Mouse (Mus musculus) neural tube, embryonic 15.5 days (tissue): ENCODE data around the gene Mycbp. TPM values are rescaled to one million over a fixed set of nuclear protein-coding genes. Genes with fewer than 3 reads are reported as not detected.

Experiments used
- ATAC-seq: fragments of 200-750 bp; cut with Nextera tagmentation; 2 replicates; pipeline ENCODE4 v1.8.0; 2017; ENCODE audit warnings: mild to moderate bottlenecking, moderate TSS enrichment, moderate library complexity; ENCODE audit not compliant: low FRiP score
- H3K27ac ChIP-seq: fragments of 300-500 bp; sonication (generic); replicated peaks from 2 replicates; pipeline ENCODE4 v1.5.1; 2015; ENCODE audit warnings: mild to moderate bottlenecking, inconsistent platforms
- H3K27me3 ChIP-seq: fragments of 300-500 bp; sonication (generic); replicated peaks from 2 replicates; pipeline ENCODE4 v1.6.1; 2015; ENCODE audit warnings: inconsistent platforms
- H3K36me3 ChIP-seq: fragments of 300-500 bp; sonication (generic); 2 replicates; pipeline ENCODE4 v1.6.1; 2015; ENCODE audit warnings: inconsistent platforms
- H3K4me1 ChIP-seq: fragments of 300-500 bp; sonication (generic); 2 replicates; pipeline ENCODE4 v1.6.1; 2015; ENCODE audit warnings: inconsistent platforms
- H3K4me2 ChIP-seq: fragments of 300-500 bp; sonication (generic); 2 replicates; pipeline ENCODE4 v1.6.1; 2015; ENCODE audit warnings: inconsistent platforms, mild to moderate bottlenecking, moderate library complexity
- H3K4me3 ChIP-seq: fragments of 300-500 bp; sonication (generic); replicated peaks from 2 replicates; pipeline ENCODE4 v1.5.1; 2015; ENCODE audit warnings: mild to moderate bottlenecking, inconsistent platforms
- H3K9ac ChIP-seq: fragments of 300-500 bp; sonication (generic); replicated peaks from 2 replicates; pipeline ENCODE4 v1.6.1; 2015; ENCODE audit warnings: mild to moderate bottlenecking, inconsistent platforms
- H3K9me3 ChIP-seq: fragments of 300-500 bp; sonication (generic); replicated peaks from 2 replicates; pipeline ENCODE4 v1.6.1; 2016; ENCODE audit warnings: inconsistent platforms
- WGBS: fragments of 180-500 bp; shearing (Covaris S2); methylation state at CpG from one replicate; pipeline ENCODE4 v1.1.7; 2015; ENCODE audit warnings: mixed read lengths; 5-methylcytosine and 5-hydroxymethylcytosine counted together
- polyA plus RNA-seq: library from polyadenylated mRNA; unstranded; fragments of >200 nt; fragmentation: Nextera tagmentation; extraction: Ambion mirVana; gene quantifications from 2 replicates; pipeline ENCODE4 v1.2.1, GENCODE M21; 2015

Mycbp gene
- polyA plus RNA-seq = 37.6 and 45.2 TPM in 2 replicates

- Histone ChIP-seq H3K4me3 (peak within 1 kb of the TSS; percentile 60), H3K4me1 (peaks cover 20% of the 10 kb centered on the region), H3K4me2 (peak within 1 kb of the TSS; percentile 83), H3K9ac (peak within 1 kb of the TSS; percentile 65), H3K36me3 (peaks cover 7% of the 10 kb centered on the region; the same call in 1 of the 2 replicates), H3K27ac (peak within 1 kb of the TSS; percentile 82), H3K9me3 (no peaks in the 10 kb centered on the region), H3K27me3 (no peaks in the 10 kb centered on the region)
- ATAC-seq = peak; percentile 100
- 2% methylated on average over 48 of the region's 49 CpGs for WGBS
Observed at GRCm38 (mm10) chr4:123904333-123905125, at the start of gene Mycbp. Gene Mycbp (plus strand): TSS chr4:123904832.

DNA sequence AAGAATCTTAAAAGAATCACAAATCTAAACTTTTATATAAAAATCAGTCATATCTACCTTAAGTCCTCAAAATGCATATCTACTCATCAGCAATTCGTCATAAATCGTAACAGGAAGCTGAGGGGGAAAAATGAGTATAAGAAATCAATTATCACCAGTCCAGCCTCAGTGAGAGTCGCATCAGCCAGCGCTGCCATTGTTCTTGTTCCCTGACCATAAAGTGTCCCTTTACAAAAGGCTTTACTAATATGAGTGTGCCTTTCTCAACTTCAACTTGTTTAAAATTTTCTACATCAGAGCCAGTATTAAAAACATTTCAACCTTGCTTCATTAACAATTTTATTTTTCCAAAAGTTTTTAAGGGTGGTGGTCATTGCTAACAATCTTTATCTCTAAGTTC lies 47.7 kb upstream of the Mycbp start:
- no peaks in the 10 kb centered on the region for H3K36me3 ChIP-seq
- no peak for ATAC-seq
- H3K9ac ChIP-seq = no peak overlapping the region
- H3K27me3 ChIP-seq = no peaks in the 10 kb centered on the region
- no peaks in the 10 kb centered on the region for H3K4me1 ChIP-seq
- no peak overlapping the region for H3K4me3 ChIP-seq
- WGBS = 64% methylated on average over 4 of the region's 4 CpGs
- H3K27ac ChIP-seq = no peak overlapping the region
- H3K4me2 ChIP-seq = no peak overlapping the region
- H3K9me3 ChIP-seq = no peaks in the 10 kb centered on the region

GRCm38 (mm10) chr4:123858090-123858489 lies 46.5 kb upstream of the Mycbp start:
- Histone ChIP-seq H3K27ac (no peak overlapping the region), H3K4me3 (no peak overlapping the region), H3K4me2 (no peak overlapping the region), H3K9me3 (no peaks in the 10 kb centered on the region), H3K36me3 (no peaks in the 10 kb centered on the region), H3K4me1 (no peaks in the 10 kb centered on the region), H3K27me3 (no peaks in the 10 kb centered on the region), H3K9ac (no peak overlapping the region)
- no peak for ATAC-seq
- 91% methylated on average over 7 of the region's 7 CpGs for WGBS

DNA sequence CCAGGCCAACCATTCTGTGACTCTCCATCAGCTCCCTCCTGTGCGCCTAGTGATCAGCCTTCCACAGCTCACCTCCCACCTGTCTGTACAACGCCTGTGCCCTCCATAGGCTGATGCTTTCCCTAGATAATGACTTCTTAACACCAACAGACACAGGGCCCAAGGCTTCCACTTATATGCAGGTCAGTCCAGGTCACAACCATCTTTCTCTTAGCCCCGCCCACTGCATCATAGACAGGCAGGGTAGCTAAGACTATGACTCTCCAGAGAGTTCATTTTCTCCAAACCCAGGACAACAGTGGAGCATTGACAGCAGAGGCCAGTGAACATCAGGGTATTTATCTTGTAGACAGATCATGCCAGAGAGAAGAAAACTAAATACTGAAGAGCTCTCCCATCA lies 45.3 kb upstream of the Mycbp start, which contains the start of gene 4933427I04Rik:
Gene 4933427I04Rik (plus strand): TSS at position 301 of the 400 bp plus-strand sequence.
- no peak within 1 kb of the TSS for H3K27ac ChIP-seq
- H3K27me3 ChIP-seq = no peaks in the 10 kb centered on the region
- no peaks in the 10 kb centered on the region for H3K4me1 ChIP-seq
- H3K4me2 ChIP-seq = no peak within 1 kb of the TSS
- H3K9ac ChIP-seq = no peak within 1 kb of the TSS
- no peaks in the 10 kb centered on the region for H3K9me3 ChIP-seq
- ATAC-seq = no peak
- H3K4me3 ChIP-seq = no peak within 1 kb of the TSS
- H3K36me3 ChIP-seq = no peaks in the 10 kb centered on the region
- WGBS = 83% methylated on average over 3 of the region's 3 CpGs

DNA sequence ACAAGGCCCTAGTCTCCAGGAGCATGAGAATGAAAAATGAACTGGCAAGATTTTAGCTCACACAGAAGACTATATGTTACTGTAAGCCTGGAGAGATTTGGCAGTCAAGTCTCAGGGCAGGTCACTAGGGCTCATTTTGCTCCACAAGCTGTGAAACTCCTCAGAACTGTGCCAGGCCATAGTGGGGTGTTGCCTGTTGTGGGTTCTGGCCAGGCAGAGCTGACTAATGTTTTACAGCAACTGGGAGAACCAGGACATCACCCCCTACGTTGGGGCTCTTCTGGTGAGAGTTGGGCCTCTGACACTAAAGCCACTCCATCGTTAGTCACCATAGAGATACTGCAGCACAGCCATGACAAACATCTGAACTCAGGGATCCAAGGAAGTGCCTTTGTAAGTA lies 44.8 kb upstream of the Mycbp start:
- H3K9me3 ChIP-seq = no peaks in the 10 kb centered on the region
- no peaks in the 10 kb centered on the region for H3K36me3 ChIP-seq
- H3K4me3 ChIP-seq = no peak overlapping the region
- no peaks in the 10 kb centered on the region for H3K27me3 ChIP-seq
- no peak overlapping the region for H3K27ac ChIP-seq
- H3K9ac ChIP-seq = no peak overlapping the region
- ATAC-seq = no peak
- H3K4me1 ChIP-seq = no peaks in the 10 kb centered on the region
- WGBS = 52% methylated on average over 2 of the region's 2 CpGs
- H3K4me2 ChIP-seq = no peak overlapping the region

GRCm38 (mm10) chr4:123860621-123861020 lies 44.0 kb upstream of the Mycbp start:
- Histone ChIP-seq H3K9ac (no peak overlapping the region), H3K36me3 (no peaks in the 10 kb centered on the region), H3K4me3 (no peak overlapping the region), H3K9me3 (no peaks in the 10 kb centered on the region), H3K27ac (no peak overlapping the region), H3K4me2 (no peak overlapping the region), H3K4me1 (no peaks in the 10 kb centered on the region), H3K27me3 (no peaks in the 10 kb centered on the region)
- 84% methylated on average over 5 of the region's 5 CpGs for WGBS
- no peak for ATAC-seq

- no peaks in the 10 kb centered on the region for H3K4me1 ChIP-seq
- H3K4me2 ChIP-seq = no peak overlapping the region
- H3K4me3 ChIP-seq = no peak overlapping the region
- no peak overlapping the region for H3K9ac ChIP-seq
- H3K36me3 ChIP-seq = no peaks in the 10 kb centered on the region
- H3K9me3 ChIP-seq = no peaks in the 10 kb centered on the region
- H3K27me3 ChIP-seq = no peaks in the 10 kb centered on the region
- no peak for ATAC-seq
- no peak overlapping the region for H3K27ac ChIP-seq
- 96% methylated on average over 5 of the region's 5 CpGs for WGBS
Observed at GRCm38 (mm10) chr4:123893726-123894125, 10.9 kb upstream of the Mycbp start.

- no peak for ATAC-seq
- H3K4me3 ChIP-seq = no peak overlapping the region
- no peaks in the 10 kb centered on the region for H3K9me3 ChIP-seq
- no peak overlapping the region for H3K9ac ChIP-seq
- no peaks in the 10 kb centered on the region for H3K27me3 ChIP-seq
- no peaks in the 10 kb centered on the region for H3K36me3 ChIP-seq
- H3K4me1 ChIP-seq = no peaks in the 10 kb centered on the region
- no peak overlapping the region for H3K4me2 ChIP-seq
- no peak overlapping the region for H3K27ac ChIP-seq
- WGBS = 87% methylated on average over 4 of the region's 4 CpGs
Observed at GRCm38 (mm10) chr4:123894295-123894694, 10.3 kb upstream of the Mycbp start.

- no peak overlapping the region for H3K9ac ChIP-seq
- no peaks in the 10 kb centered on the region for H3K9me3 ChIP-seq
- no peak overlapping the region for H3K27ac ChIP-seq
- no peak overlapping the region for H3K4me2 ChIP-seq
- no peak overlapping the region for H3K4me3 ChIP-seq
- H3K27me3 ChIP-seq = no peaks in the 10 kb centered on the region
- peaks cover under 1% of the 10 kb centered on the region; the same call in 1 of the 2 replicates for H3K4me1 ChIP-seq
- WGBS = 12% methylated on average over 5 of the region's 5 CpGs
- H3K36me3 ChIP-seq = no peaks in the 10 kb centered on the region
- no peak for ATAC-seq
Observed at GRCm38 (mm10) chr4:123898696-123899095, 5.9 kb upstream of the Mycbp start.

DNA sequence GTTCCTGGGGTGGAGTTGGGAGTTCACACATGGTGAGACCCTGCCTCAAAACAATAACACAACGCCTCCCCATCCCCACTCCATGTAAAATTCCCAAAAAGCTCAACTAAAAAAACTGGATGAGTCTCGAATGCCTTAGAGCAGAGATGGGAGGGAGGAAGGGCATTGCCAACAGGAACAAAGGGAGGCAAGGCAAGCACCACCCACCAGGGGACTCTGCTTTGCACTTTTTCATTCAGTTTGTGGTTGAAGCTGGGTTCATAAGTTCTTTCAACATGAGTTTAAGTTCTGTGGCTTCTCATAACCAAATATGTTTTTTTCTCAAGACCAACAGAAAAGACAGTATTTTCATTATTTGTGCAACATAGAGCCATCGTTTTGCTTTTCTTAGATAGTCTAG lies 1.2 kb upstream of the Mycbp start:
- Histone ChIP-seq H3K4me1 (peaks cover 20% of the 10 kb centered on the region), H3K4me3 (no peak overlapping the region), H3K4me2 (no peak overlapping the region), H3K9me3 (no peaks in the 10 kb centered on the region), H3K27me3 (no peaks in the 10 kb centered on the region), H3K9ac (no peak overlapping the region), H3K36me3 (no peaks in the 10 kb centered on the region; the same call in 1 of the 2 replicates), H3K27ac (no peak overlapping the region)
- 77% methylated on average over 3 of the region's 3 CpGs for WGBS
- no peak for ATAC-seq

GRCm38 (mm10) chr4:123905126-123905668 lies 565 bp downstream of the Mycbp start:
- peak overlapping the region; percentile 55 for H3K9ac ChIP-seq
- H3K36me3 ChIP-seq = peaks cover 8% of the 10 kb centered on the region; the same call in 1 of the 2 replicates
- no peaks in the 10 kb centered on the region for H3K9me3 ChIP-seq
- WGBS = under 1% methylated on average over 49 of the region's 53 CpGs
- peak overlapping the region; percentile 60 for H3K4me3 ChIP-seq
- peak overlapping the region; percentile 78 for H3K27ac ChIP-seq
- no peaks in the 10 kb centered on the region for H3K27me3 ChIP-seq
- ATAC-seq = peak; percentile 70
- peaks cover 20% of the 10 kb centered on the region for H3K4me1 ChIP-seq
- peak overlapping the region; percentile 83 for H3K4me2 ChIP-seq

GRCm38 (mm10) chr4:123911503-123911902 lies 6.9 kb downstream of the Mycbp start:
- peaks cover 30% of the 10 kb centered on the region for H3K36me3 ChIP-seq
- 89% methylated on average over 4 of the region's 4 CpGs for WGBS
- no peak overlapping the region for H3K4me3 ChIP-seq
- no peak for ATAC-seq
- H3K27ac ChIP-seq = no peak overlapping the region
- H3K9me3 ChIP-seq = no peaks in the 10 kb centered on the region
- no peaks in the 10 kb centered on the region for H3K27me3 ChIP-seq
- H3K4me1 ChIP-seq = peaks cover 30% of the 10 kb centered on the region
- H3K4me2 ChIP-seq = no peak overlapping the region
- no peak overlapping the region for H3K9ac ChIP-seq
